Mouse (Mus musculus) spleen, postnatal 10 days (tissue): ENCODE measurements around the gene Krit1.
A peak's percentile ranks its signal among the peaks of the same experiment; 100 is the strongest.
"Not testable (repeated sequence)": the region's sequence is repeated elsewhere in the genome, so short reads cannot be mapped to it uniquely, and the experiment has no call there.

Experiments
- DNase-seq, 2 experiments: peaks; one replicate each; pipeline ENCODE4 v3.0.0; 2021 to 2022; ENCODE audit warnings: low spot score in 2 of 2

The Krit1 gene

GRCm38 (mm10) chr5:3802433-3803291, at the start of gene Krit1, which contains the start of gene Ankib1:
TSS of gene Krit1 (plus strand) at chr5:3803184.
TSS of gene Ankib1 (minus strand) at chr5:3802925.
- peak; percentile 86 to 91 for DNase-seq

GRCm38 (mm10) chr5:3771512-3771911, 31.5 kb upstream of the Krit1 start:
- no peak for DNase-seq

- no peak for DNase-seq
Observed at GRCm38 (mm10) chr5:3772017-3772416, 31.0 kb upstream of the Krit1 start.

DNA sequence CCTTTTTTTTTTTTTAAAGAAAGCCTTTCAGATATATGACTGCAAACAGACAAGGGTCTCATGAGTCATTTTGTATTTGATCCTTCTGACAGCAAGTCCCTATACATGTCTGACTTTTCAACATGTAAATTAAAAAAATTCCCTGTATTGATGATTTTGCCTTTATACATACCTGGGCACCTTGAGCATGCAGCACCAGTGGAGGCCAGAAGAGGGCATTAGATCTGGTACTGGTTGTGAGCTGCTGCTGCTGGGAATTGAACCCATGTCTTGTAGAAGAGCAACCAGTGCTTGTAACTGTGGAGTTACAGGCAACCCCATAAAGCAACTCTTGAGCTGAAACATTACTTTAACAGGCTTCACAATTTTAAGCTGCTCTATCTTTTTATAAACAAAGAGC, 20.3 kb upstream of the Krit1 start:
- DNase-seq, result peak in 1 of 2 experiments; percentile 55

DNA sequence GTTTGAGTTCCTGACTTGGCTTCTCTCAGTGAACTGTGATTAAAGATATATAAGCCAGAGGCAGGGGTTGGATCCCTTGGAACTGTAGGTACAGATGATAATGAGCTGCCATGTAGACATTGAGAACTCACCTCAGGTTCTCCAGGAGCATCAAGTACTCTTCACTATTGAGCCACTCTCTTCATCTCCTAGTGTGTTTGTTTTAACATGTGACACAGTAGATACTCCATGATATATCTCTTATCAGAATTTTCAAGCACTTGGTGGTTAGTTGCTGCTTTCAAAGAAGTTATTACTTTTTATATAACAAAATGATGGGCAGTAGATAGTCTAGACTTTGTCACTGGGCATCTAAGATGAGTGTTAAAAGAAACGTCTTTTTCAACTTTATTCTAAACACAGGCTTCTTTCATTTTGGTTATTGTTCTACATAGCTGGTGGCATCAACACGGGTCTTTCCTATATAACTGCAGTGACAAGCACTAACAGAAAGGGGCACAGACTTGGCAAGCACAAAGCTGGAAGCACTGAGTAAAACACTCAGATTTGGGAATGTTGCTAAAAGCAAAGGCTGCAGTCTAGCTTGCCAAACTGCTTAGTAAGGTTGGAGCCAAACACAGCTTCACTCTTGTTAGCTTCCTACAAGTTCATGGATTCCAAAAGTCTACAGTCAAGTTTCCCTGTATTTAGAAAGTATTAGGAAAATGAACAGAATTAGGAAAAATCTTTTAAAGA, 18.9 kb upstream of the Krit1 start:
- DNase-seq, result no peak

GRCm38 (mm10) chr5:3784751-3785496, 18.1 kb upstream of the Krit1 start:
- DNase-seq, result no peak

- DNase-seq, result no peak
Observed at GRCm38 (mm10) chr5:3787548-3787947, 15.4 kb upstream of the Krit1 start.

DNA sequence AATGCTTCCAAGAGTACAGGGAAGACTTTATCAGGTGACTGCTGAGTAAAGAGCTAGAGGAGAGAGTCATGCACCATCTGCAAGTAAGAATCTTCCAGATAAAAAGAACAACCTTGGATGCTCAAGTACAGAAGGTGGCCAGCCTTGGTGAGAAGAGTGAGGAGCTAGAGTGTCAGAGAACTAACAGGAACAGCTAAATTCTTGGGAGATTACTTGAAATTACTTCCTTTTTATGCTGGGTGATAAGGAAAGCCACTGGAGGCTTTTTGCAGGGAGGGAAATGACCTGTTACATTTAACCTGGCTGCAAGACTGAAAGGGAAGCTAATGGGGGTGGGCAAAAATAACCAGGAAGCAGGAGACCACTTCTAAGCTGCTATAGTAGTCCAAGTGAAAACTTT, 11.9 kb upstream of the Krit1 start:
- DNase-seq, result no peak

- not testable (repeated sequence) for DNase-seq
Observed at GRCm38 (mm10) chr5:3797101-3797500, 5.9 kb upstream of the Krit1 start.

DNA sequence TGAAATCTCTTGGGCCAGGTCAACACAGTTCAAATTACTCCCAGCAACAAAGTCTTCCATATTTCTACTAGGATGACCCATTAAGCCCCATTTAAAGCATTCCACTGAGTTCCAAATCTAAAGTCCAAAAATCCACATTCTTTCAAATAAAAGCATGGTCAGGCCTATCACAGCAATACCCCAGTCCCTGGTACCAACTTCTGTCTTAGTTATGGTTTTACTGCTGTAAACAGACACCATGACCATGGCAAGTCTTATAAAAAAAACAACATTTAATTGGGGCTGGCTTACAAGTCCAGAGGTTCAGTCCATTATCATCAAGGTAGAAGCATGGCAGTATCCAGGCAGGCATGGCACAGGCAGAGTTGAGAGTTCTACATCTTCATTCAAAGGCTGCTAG, 4.3 kb upstream of the Krit1 start:
- not testable (repeated sequence) for DNase-seq

DNA sequence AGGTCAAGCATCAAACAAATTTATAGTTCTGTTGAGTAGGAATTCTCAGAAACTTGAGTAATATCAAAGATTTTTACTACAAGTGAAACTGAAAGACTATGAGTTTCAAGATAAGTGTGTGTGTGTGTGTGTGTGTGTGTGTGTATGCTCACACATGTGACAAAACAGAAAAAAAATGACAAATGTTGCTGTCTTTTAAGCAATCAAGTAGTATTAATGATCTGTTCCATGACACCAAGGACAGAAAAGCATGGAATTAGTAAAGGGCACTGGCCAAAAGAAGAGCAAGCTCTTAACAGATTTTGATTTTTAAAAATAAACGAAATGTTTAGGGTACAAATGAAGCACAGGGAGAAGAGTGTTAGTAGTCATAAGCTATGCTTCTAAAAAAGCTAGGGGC, 2.9 kb upstream of the Krit1 start:
- DNase-seq, result no peak

- no peak for DNase-seq
Observed at GRCm38 (mm10) chr5:3800881-3801280, 2.1 kb upstream of the Krit1 start.

- no peak for DNase-seq
Observed at GRCm38 (mm10) chr5:3801672-3802432, 1.1 kb upstream of the Krit1 start.

- no peak for DNase-seq
Observed at GRCm38 (mm10) chr5:3803292-3804165, 545 bp downstream of the Krit1 start.

DNA sequence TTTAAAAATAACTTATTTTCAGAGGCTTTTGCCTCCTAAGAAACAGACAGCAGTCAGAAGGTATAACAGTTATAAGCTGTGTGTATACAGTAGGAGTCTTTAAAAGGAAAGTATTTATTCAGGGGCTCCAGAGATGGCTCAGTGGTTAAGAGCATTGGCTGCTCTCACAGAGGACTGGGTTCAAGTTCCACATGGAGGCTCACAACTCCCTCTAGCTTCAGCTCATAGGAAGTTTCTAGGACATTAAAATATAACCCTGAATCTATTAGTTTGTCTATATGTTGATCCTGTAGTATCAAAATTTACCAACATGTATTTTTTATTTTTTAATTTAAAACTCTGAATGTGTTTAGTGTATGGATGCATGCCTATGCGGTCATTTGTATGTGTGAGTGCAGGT, 5.5 kb downstream of the Krit1 start:
- no peak for DNase-seq

DNA sequence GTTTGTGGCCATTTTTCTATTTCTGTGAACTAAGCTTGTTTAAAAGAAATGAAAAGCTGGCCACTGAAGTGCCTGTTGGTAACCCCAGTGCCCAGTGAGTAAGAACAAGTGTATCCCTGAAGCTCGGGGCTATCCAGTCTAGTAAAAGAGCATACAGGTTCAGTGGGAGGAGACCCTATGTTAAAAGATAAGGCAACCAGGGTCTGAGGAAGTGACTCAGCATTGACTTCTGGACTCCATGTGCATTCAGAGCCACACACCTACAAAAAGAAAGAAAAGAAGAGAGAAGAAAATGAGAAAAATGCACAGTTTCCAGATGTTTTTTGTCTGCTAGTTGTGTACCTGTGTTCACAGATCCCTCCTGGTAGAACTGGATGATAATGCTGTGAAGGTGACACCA, 31.1 kb downstream of the Krit1 start:
- DNase-seq, result no peak

GRCm38 (mm10) chr5:3845026-3845425, 42.0 kb downstream of the Krit1 start, which contains the start of gene Lrrd1:
TSS of gene Lrrd1 (plus strand) at chr5:3845173.
- DNase-seq, result no peak

DNA sequence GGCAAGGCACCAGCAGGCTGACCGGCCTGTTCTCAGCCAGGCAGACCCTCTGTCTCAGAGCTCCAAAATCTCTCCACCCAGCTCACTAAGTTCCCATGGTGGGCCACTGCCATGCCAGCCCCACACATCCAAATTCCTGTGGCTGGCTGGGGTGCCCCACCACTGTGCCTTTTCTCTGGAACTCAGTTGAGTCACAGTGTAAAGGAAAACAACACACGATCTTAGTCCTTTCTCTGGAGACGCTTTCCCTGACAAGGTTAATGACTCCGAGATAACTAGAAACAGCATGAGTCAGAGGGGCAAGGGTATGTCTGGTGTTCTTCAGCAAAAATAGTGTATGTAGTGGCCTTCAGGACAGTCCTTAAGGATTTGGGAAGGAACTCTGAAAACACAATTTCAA, 67.2 kb downstream of the Krit1 start:
- no peak for DNase-seq

DNA sequence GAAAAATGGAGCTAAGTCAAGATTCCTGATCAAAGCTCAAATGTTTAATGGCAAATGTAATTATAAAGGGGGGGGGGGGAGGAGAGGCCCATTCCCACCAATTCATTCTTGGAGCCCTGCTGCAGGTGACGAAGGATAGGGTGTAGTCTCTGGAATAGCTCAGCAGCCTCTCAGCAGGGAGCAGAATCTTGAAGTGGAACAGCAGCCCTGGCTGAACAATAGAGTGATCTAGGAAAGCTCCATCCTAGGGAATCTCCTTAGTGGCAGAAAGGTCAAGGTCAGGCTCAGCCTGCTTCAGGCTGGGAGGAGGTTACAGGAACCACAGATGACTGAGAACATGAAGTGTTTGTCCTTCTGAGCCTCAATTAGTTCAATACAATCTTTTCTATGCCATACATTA, 69.4 kb downstream of the Krit1 start:
- no peak for DNase-seq

GRCm38 (mm10) chr5:3873485-3873884, 70.5 kb downstream of the Krit1 start:
- DNase-seq, result no peak
